Mouse (Mus musculus) heart, adult 18-20 months (tissue): ENCODE results near the gene 4933406M09Rik. TPM values are rescaled to one million over a fixed set of nuclear protein-coding genes. Genes with fewer than 3 reads are reported as not detected.

Experiments used
- DNase-seq, 2 experiments: peaks; one replicate each; pipeline ENCODE4 v3.0.0; 2021 to 2022; ENCODE audit warnings: mixed read lengths in 1 of 2
- long read RNA-seq, 2 experiments: library from polyadenylated mRNA; stranded (forward); transcript quantifications; one replicate each; pipeline ENCODE4 v2.0.0; 2021
- total RNA-seq, 2 experiments: library from RNA; stranded (reverse); gene quantifications; 2 replicates each; pipeline ENCODE4 v1.2.3; 2021

The 4933406M09Rik gene
- total RNA-seq, result not detected
- long read RNA-seq, experiment 1, result 0 reads
- long read RNA-seq, experiment 2, result 0 reads

- DNase-seq, result no peak
Measured at GRCm38 (mm10) chr1:134385666-134386065, at the start of gene 4933406M09Rik. 4933406M09Rik (plus strand) TSS chr1:134385940.

- DNase-seq, result no peak
Measured at GRCm38 (mm10) chr1:134336958-134337710, 48.6 kb upstream of the 4933406M09Rik start.

GRCm38 (mm10) chr1:134339162-134339561, 46.6 kb upstream of the 4933406M09Rik start:
- no peak for DNase-seq

- DNase-seq, result no peak
Measured at GRCm38 (mm10) chr1:134339757-134340619, 45.8 kb upstream of the 4933406M09Rik start.

- DNase-seq, result no peak
Measured at GRCm38 (mm10) chr1:134341641-134342277, 44.0 kb upstream of the 4933406M09Rik start.

GRCm38 (mm10) chr1:134342278-134342664, 43.5 kb upstream of the 4933406M09Rik start:
- DNase-seq, result peak; percentile 32 to 43

- DNase-seq, result no peak
Measured at GRCm38 (mm10) chr1:134342781-134343310, 42.9 kb upstream of the 4933406M09Rik start.

- DNase-seq, result no peak
Measured at GRCm38 (mm10) chr1:134343567-134343966, 42.2 kb upstream of the 4933406M09Rik start.

GRCm38 (mm10) chr1:134344005-134344950, 41.5 kb upstream of the 4933406M09Rik start:
- DNase-seq, result peak; percentile 27 to 36

GRCm38 (mm10) chr1:134345075-134345474, 40.7 kb upstream of the 4933406M09Rik start:
- DNase-seq, result no peak

- DNase-seq, result no peak
Measured at GRCm38 (mm10) chr1:134347791-134348190, 37.9 kb upstream of the 4933406M09Rik start.

GRCm38 (mm10) chr1:134353326-134353725, 32.4 kb upstream of the 4933406M09Rik start:
- DNase-seq, result no peak

- no peak for DNase-seq
Measured at GRCm38 (mm10) chr1:134357461-134357860, 28.3 kb upstream of the 4933406M09Rik start.

- DNase-seq, result no peak
Measured at GRCm38 (mm10) chr1:134360656-134361055, 25.1 kb upstream of the 4933406M09Rik start.

GRCm38 (mm10) chr1:134361195-134361856, 24.4 kb upstream of the 4933406M09Rik start:
- DNase-seq, result no peak

- peak; percentile 96 to 98 for DNase-seq
Measured at GRCm38 (mm10) chr1:134361857-134362212, 23.9 kb upstream of the 4933406M09Rik start, which contains the start of gene Tmem183a. Tmem183a (minus strand) TSS chr1:134361979.

- no peak for DNase-seq
Measured at GRCm38 (mm10) chr1:134363194-134363593, 22.5 kb upstream of the 4933406M09Rik start.

- no peak for DNase-seq
Measured at GRCm38 (mm10) chr1:134365491-134365890, 20.2 kb upstream of the 4933406M09Rik start.

- peak; percentile 46 to 84 for DNase-seq
Measured at GRCm38 (mm10) chr1:134368777-134369337, 16.9 kb upstream of the 4933406M09Rik start.

GRCm38 (mm10) chr1:134374124-134374523, 11.6 kb upstream of the 4933406M09Rik start:
- no peak for DNase-seq
